Mouse (Mus musculus) heart, postnatal 25 days (tissue): Measurements from ENCODE around the gene Cavin1. TPM values are rescaled to one million over a fixed set of nuclear protein-coding genes. Genes with fewer than 3 reads are reported as not detected.
"Not testable (repeated sequence)": the region's sequence is repeated elsewhere in the genome, so short reads cannot be mapped to it uniquely, and the experiment has no call there.

Source experiments
- DNase-seq: peaks from one replicate; pipeline ENCODE4 v3.0.0; 2022; ENCODE audit warnings: low spot score
- intact Hi-C: fragments of 180-260 bp; cut with DNase I; formaldehyde crosslinking; loops from one replicate; pipeline ENCODE4 v1.15.1; 2025
- total RNA-seq, 2 experiments: library from RNA; stranded (reverse); gene quantifications; 2 replicates each; pipeline ENCODE4 v1.2.3; 2021

Gene Cavin1
- total RNA-seq = 100 to 1,000 TPM; 275 to 277 TPM

DNA sequence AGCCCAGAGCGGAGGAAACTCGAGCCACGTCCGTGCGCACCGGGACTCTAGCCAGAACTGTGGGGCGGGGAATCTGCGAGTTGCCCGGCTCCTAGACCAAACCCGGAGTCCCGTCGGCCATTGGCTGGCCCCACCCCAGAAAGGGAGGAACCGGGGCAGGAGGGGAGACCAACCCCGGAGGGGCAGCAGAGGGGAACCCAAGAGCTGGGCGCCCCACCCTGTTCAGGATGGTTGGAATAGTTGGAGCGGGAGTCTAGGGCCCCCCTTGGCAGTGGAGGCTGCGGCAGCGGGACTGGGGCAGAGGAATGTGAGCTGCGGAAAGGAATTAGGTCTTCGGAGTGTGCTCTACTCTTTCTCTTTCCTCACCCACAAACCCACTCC, at the start of gene Cavin1:
Gene Cavin1, minus strand, starts transcription at position 331 of the 381 bp plus-strand sequence.
- intact Hi-C loops = no loop called here
- DNase-seq = peak; percentile 99

DNA sequence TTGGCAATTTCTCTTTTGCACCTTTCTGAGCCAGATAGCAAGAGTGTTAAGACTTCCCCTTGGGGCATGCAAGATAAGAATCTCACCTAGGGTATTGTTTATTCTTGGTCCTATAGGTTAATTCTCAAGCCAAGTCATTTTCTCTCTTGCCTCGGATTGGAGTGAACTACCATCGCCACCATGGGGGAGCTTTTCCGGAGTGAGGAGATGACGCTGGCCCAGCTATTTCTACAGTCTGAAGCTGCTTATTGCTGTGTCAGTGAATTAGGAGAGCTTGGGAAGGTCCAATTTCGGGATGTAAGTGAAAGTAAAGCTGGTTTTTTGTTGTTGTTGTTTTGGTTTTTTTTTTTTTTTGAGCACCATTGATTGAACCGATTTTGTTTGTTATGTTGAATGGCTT, 41.0 kb upstream of the Cavin1 start:
- intact Hi-C loops = no loop called here
- no peak for DNase-seq

DNA sequence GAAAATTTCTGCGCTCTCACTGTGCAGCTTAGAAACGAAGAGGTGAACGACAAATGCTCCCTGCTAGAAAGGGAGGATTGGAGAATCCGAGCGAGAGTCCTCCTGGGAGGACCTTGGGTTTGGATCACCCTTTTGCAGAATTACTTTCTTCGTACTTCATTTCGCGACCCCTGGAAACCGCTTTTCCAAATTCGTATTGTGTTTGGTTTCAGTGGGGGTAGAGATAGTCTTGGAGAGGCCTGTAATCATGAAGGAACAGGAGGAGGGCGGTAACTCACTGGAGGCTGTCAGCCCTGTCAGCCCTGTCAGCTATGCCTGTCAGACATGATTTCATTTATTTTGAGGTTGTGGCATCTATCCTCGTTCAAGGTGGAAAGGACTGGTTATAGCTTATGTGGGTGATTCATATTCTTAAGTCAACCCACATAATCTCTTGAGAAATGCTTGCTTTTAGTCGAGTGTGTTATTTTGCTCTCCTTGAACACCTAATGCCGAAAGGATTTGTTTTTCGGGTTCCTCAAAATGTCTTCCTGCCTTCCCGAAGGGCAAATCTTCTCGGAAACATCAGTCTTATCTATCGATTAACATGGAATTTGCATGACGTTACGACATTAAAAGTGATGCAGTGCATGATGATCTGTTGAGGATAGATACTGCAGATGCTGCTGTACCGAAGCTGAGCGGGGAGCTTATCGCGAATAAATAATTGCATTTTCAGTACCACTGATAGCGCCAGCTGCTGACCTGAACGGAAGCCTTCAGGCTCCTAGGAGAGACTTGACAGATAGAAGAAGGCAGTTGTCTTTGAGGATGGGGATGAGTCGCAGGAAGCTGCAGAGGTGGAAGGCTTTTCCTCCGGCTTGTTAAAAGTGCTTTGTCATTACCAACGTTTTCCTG, 39.4 kb upstream of the Cavin1 start:
- intact Hi-C loops = no loop called here
- no peak for DNase-seq

DNA sequence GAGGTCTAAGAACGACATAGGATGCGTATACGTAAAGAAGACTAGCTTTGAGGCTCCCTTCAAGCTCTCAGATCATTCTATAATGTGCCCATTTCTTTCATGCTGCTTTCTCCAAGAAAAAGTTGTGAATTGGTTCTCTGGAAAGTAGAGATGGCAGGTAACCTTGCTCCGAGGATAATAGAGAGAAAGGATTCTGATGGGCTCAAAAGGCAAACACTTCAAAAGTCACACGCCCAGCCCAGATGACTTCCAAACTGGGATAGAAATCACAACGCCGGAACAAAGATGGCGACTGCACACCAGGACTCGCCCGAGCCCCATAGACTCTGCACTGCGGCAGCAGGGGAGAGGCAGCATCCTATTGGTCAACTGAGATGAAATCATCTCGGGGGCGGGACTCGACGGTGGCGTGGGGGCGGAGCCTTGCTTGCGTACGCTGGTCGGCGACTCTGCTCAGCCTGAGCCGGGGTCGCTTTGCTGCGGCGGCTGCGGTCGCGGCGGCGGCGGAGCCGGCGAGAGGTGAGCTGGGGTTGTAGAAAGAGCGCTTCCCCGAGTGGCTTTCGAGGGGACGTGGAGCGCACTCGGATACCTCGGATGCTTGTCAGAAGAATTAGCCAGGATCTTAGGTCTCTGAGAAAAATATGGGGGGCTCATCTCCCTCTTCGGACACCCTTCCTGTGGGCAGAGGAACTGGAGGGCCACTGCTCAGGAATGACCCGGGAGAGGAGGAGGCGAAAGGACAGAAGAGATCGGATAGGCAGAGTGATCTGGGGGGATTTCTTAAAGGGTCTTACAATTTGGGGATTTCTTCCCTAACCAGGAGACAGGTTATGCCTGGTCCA, 38.6 kb upstream of the Cavin1 start, which contains the start of gene Atp6v0a1:
Gene Atp6v0a1, plus strand, starts transcription at position 407 of the 842 bp plus-strand sequence.
- peak; percentile 96 for DNase-seq
- intact Hi-C loops = no loop called here

DNA sequence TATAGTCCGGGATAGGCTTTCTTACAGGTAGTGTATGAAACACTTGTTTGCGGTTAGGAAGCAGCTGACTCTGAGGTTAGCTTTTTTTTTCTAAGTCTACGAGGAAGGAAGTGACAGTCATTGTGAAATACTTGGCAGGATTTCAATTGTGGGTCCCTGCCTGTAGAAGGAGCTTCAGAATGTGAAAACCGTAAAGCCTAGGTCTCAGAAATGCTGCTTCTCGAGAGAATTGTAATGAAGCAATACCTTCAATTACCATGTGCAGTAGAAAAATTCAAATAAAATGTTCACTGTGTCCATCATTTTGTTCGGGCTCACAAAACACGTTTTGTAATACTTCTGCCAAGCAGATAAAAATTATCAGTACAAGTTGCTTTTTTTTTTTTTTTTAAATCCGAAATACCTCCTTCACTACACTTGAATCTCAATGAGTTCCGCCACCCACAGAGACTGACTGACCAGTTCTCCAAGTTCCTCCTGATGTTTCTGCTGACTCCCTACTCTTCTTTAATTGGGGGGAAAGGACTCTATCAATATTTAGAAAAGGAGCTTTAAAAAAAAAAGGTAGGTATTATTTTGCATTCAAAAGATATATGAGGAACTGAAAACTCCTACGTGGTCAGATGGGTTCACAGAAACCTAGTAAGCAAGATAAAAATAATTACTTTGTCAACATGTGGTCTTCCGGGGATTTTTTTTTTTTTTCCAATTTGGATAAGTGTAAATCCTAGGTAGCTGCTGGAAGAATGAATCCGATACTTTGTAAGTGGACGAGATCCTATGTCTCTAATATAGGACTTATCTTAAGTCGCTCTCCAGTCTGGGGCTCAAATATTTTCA, 37.7 kb upstream of the Cavin1 start:
- intact Hi-C loops = no loop called here
- DNase-seq = no peak

DNA sequence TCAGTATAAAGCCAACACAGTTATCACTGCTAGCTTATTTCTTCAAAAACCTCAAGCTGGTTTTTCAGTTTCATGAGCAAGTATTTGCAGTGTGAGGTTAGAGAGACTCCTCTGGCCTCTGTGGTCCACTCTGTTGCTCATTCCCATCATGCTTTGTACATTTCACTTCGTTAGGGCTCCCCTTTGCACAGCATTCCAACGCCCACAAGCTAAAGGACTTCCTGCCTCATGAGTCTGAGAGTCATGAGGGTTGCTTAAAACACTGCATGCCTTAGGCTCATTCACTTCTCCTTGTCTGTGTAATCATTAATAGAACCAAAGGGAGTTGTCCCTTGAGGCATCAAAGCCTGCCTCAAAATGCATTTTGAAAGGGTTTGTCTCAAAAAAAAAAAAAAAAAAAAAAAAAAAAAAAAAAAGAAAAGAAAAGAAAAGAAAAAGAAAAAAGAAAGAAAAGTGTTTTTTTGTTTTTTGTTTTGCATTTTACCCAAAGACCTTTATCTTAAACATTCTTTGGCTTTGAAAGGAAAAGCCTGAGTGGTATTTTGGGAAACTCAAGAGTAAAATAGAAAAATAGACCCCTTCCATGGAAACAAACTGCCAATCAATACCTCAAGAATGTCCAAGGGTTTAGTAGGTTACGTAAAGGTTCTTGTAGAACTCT, 32.5 kb upstream of the Cavin1 start:
- DNase-seq = no peak
- intact Hi-C loops = no loop called here

DNA sequence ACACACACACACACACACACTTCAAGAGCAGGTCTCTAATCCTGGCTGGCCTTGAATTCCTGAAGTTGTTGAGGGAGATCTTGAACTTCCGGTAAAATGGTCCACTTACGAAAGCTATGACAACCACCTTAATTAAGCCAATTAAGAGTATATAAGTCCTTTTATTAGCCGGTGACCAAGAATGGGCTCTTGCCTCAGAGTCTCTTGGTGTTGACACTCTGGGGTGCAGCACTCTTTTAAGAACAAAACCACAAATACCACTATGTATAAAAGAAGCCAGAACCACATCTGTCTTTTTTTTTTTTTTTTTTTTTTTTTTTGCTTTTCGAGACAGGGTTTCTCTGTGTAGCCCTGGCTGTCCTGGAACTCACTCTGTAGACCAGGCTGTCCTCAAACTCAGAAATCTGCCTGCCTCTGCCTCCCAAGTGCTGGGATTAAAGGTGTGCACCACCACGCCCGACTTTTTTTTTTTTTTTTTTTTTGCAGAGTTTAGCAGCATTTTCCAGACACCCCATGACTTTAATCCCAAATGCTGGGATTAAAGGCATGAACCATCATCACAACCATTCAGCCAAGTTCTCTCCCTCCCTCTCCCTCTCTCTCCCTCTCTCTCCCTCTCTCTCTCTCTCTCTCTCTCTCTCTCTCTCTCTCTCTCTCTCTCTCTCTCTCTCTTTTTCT, 31.3 kb upstream of the Cavin1 start:
- intact Hi-C loops, DNase-seq: not testable (repeated sequence)

DNA sequence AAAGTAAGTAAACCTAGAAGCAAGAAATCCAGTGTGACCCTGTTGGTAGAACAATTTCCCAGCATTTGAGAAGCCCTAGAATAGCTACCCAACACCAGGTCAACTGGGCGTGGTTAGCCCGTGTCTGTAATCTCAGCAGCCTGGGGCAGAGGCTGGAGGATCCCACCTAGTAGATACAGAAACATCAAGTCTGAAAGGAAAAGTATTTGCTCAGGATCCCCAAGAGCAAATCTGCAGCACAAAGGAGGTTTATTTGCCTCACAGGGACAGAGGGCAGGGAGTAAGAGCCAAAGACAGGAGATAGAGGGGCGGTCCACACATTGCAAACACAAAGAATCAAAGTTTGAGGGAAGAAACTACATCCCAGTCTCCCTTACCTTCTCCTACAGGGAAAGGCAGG, 28.6 kb upstream of the Cavin1 start:
- intact Hi-C loops = no loop called here
- no peak for DNase-seq

DNA sequence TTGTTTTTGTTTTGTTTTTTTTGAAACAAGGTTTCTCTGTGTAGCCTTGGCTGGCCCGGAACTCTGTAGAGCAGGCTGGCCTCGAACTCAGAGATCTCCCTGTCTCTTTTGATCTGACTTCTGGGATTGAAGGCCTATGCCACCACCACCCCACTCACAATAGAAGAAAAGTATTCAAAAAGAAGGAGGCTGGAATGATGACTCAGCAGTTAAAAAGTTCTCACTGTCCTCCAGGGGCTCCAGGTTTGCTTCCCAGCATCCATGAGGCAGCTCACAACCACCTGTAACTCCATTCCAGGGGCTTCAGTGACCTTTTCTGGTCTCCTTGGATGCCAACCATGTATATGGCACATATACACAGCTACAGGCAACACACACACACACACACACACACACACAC, 28.1 kb upstream of the Cavin1 start:
- intact Hi-C loops = no loop called here
- no peak for DNase-seq

DNA sequence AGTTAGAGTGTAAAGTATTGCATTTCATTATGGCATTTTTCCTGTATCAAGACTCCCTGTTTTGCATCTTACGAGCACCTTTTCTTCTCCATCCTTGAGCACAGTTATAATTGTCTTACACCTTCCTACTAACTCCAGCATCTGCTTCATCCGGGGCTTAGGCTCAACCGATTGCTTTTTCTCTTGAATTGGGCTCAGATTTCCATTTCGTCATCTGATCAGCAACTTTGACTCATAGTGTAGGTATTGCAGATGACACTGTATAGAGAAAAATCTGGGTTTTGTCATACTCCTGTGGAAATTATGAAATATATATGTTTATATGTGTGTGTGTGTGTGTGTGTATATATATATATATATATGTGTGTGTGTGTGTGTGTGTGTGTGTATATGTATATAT, 25.8 kb upstream of the Cavin1 start:
- intact Hi-C loops = no loop called here
- DNase-seq = no peak

DNA sequence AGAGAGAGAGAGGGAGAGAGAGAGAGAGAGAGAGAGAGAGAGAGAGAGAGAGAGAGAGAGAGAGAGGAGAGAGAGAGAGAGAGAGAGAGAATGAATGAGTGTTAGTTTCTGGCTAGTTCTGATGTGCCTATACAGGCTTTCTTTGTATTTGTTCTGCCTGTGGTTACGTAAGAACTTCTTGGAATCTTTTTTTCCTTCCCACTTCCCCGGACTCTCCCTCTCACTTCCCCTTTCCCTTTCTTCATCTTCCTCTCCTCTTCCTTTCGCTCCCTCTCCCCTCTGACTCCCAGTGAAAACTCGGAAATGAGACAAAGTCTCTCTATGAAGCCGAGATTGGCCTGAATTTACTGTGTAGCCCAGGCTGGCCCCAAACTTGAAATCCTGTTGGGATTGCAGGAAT, 24.0 kb upstream of the Cavin1 start:
- intact Hi-C loops = no loop called here
- no peak for DNase-seq

DNA sequence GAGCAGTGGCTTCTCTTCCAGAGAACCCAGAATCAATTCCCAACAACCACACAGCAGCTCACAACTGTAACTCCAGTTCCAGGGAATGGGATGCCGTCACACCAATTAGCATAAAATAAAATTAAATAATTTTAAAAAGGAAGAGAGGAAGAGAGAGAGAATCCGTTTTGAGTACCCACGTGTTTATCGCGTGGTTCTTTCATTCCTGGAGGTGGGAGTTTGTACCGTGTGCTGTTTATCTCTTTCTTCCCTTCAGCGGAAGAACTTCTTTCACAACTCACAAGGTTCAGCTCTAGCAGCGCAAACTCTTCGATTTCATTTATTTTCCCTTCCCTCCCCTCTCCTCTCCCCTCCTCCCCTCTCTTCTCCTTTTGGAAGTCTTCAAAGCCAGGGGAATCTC, 23.5 kb upstream of the Cavin1 start:
- no peak for DNase-seq
- intact Hi-C loops = no loop called here

DNA sequence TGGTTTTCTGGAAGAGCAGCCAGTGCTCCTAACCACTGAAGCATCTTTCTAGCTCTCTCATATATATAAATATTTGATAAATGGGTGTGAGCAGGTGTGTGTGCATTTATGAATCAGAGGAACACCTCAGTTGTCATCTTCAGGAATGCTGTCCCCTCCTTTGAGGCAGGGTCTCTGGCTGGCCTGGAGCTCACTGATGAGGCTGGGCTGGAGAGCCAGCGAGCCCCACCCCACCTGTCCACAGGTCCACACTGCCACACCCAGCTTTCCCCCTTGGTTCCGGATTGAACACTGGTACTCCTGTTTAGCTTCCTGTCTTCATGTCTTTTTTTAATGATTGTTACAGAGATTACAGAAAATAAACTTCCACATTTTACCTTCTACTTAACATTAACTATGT, 22.8 kb upstream of the Cavin1 start:
- DNase-seq = no peak
- intact Hi-C loops = no loop called here

DNA sequence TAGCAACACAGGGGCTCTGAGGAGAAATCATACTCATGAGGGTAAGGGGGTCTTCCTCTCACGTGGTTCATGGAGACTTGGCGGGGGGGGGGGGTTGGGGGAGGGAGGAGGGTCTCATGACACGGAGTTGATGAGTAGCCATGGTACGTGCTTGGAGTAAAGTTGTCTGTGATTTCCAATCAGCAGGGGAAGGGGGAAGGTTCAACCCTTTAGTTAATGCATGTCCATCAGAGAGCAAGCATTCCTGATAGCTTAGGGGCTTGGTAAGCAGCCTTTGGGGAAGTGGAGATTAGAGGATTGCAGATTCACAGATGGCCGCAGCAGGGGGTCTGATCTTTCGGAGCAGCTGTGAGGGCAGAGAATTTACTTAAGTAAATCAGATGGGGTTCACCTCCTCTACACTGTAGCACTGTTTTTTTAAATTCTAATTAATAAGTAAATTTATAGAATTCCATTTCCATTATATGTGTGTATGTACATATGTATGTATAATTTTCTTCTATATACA, 20.4 kb upstream of the Cavin1 start:
- intact Hi-C loops = no loop called here
- DNase-seq = no peak

DNA sequence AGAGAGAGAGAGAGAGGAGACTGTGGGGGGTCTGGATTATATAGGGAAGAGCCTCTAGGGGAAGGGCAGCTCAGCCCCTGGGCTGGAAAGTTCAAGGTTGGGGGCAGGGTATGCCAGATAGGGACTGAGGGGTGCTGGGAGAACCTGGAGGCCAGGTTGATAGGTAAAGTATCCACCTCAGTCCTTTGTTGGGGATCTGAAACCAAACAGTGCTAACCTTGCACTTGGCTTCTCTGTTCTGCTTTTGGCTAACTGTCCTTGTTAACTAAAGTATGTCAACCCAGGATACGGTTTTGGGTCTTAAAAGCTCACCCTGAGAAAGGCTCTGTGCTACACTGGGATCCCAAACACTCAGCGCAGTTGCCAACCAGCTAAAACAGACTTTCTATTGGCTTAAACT, 19.0 kb upstream of the Cavin1 start:
- intact Hi-C loops = no loop called here
- no peak for DNase-seq

DNA sequence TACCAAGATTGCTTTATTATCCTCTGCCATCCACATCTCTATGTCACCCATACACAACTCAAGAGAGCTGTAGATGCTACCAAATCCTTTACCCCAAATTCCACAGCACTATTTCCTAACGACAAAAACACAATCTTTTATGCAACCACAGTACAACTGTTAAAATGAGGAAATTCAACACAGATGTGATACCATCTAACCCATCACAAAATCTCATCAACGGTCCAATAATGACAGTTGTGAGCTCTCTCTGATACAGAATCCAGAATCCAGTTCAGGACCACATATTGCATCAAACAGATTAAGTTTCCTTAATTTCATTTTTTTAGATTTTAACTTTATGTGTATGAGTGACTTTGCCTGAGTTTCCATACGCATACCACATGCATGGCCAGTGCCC, 18.0 kb upstream of the Cavin1 start:
- intact Hi-C loops = no loop called here
- DNase-seq = no peak

DNA sequence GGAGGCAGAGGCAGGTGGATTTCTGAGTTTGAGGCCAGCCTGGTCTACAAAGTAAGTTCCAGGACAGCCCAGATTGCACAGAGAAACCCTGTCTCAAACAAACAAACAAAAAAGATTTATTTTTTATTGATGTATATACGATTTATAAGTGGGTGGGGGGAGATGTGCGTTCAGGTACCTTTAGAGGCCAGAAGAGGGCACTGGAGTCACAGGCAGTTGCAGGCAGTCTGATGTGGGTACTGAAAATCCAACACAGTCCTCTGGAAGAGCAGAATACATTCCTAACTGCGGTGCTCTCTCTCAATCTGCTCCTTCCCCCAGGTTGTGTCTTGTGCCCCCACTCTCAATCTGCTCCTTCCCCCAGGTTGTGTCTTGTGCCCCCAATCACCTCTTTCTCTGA, 14.9 kb upstream of the Cavin1 start:
- intact Hi-C loops = no loop called here
- no peak for DNase-seq

DNA sequence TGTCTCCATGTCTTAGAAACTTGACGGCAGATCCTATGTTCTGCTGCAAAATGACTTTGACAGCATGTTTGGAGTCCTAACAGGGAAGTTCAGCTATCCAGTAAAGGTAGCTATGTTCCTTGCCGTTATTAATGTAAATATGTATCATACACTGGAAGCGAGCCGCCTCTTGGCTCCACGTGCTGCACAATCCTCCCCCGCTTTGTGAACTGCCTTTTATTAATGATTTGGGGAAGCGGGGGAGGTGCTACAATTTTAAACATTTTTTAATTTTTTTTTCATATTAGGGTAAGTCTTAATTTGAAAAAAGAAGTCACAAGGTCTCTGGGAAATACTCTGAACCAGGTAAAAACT, 13.1 kb upstream of the Cavin1 start:
- DNase-seq = no peak

More for the DNA sequence above, 13.1 kb upstream of the Cavin1 start:
- intact Hi-C loops = loop anchor here (2.0 to 5.0 kb wide), 4 partner anchors 34 to 194 kb away; partner anchors contain the start of gene Ccr10
